Comparison of ENCODE assay signal across 8 mouse cellular contexts in the genomic region with DNA sequence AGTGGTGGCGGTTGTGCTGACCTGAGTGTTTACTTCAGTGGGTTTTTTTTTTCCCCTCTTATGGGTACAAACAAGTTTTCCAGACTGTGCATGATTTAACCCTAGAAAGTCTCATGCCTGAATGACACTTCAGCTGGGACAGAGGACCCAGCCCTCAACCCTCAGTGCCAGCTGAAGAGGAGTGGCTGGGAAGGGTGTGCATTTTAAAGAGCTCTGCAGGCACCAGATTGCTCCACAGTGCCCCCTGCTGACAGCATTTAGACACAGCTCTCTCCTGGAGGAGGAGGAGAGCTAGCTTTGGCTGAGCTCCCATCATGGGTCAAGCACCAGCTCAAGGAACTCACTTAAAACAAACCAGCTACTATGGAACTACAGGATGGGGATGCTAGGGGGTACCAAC. TPM values are rescaled to one million over a fixed set of nuclear protein-coding genes. Genes with fewer than 3 reads are reported as not detected.
DNase-seq lines count a peak whose midpoint lies in the region; ATAC-seq and TF ChIP-seq lines count a peak whose summit lies in the region.

No protein-coding gene starts in this region.

- peaks cover 99% of the 10 kb centered on the region for H3K4me1 ChIP-seq in embryonic facial prominence, embryonic 10.5 days
- H3K4me1 ChIP-seq in kidney, adult 2 months (ENCODE audit: control insufficient read depth, insufficient read depth, low read length) = peaks cover 31% of the 10 kb centered on the region
- H3K4me1 ChIP-seq in limb, embryonic 13.5 days = peaks cover 86% of the 10 kb centered on the region
- peaks cover 77% of the 10 kb centered on the region for H3K4me1 ChIP-seq in midbrain, embryonic 15.5 days

- peak; percentile 93 for TF ChIP-seq CTCF in kidney, adult 2 months (conservative IDR thresholded peaks at IDR 0.05; ENCODE audit: insufficient read depth, insufficient read length, low read depth, low read length)

- no peak for TF ChIP-seq POLR2A in kidney, adult 2 months (IDR thresholded peaks at IDR 0.05; ENCODE audit: low read depth, low read length)

- H3K4me2 ChIP-seq in limb, embryonic 13.5 days (replicated peaks) = peak overlapping the region; percentile 86
- H3K4me2 ChIP-seq in midbrain, embryonic 15.5 days = peak overlapping the region; percentile 77; the same call in 1 of the 2 replicates

- no peaks in the 10 kb centered on the region for H3K27me3 ChIP-seq in embryonic facial prominence, embryonic 10.5 days (replicated peaks; ENCODE audit: low read depth, poor library complexity, severe bottlenecking)
- no peaks in the 10 kb centered on the region for H3K27me3 ChIP-seq in kidney, adult 2 months (replicated peaks; ENCODE audit: control insufficient read depth, insufficient read depth, low read length)
- no peaks in the 10 kb centered on the region for H3K27me3 ChIP-seq in limb, embryonic 13.5 days
- H3K27me3 ChIP-seq in midbrain, embryonic 15.5 days (replicated peaks) = no peaks in the 10 kb centered on the region

- no peak overlapping the region for H3K9ac ChIP-seq in limb, embryonic 13.5 days
- H3K9ac ChIP-seq in midbrain, embryonic 15.5 days = no peak overlapping the region

- WGBS in embryonic facial prominence, embryonic 10.5 days = 42% methylated on average over 1 of the region's 1 CpGs
- 37% methylated on average over 1 of the region's 1 CpGs for WGBS in kidney, adult 2 months
- 21% methylated on average over 1 of the region's 1 CpGs for WGBS in limb, embryonic 13.5 days
- 53% methylated on average over 1 of the region's 1 CpGs for WGBS in midbrain, embryonic 15.5 days

- peak overlapping the region; percentile 81 for H3K4me3 ChIP-seq in embryonic facial prominence, embryonic 10.5 days
- no peak overlapping the region for H3K4me3 ChIP-seq in kidney, adult 2 months (ENCODE audit: insufficient read depth, low read depth, low read length)
- H3K4me3 ChIP-seq in limb, embryonic 13.5 days = peak overlapping the region; percentile 66
- H3K4me3 ChIP-seq in midbrain, embryonic 15.5 days = no peak overlapping the region

- ATAC-seq in granulocyte monocyte progenitor cell, adult 5-6 weeks (replicated peaks; ENCODE audit: poor library complexity, severe bottlenecking) = peak; percentile 56
- ATAC-seq in limb, embryonic 13.5 days (ENCODE audit: low FRiP score, low read depth) = peak; percentile 28; the same call in 1 of the 2 replicates
- ATAC-seq in midbrain, embryonic 15.5 days (replicated peaks) = 0 out of 2 replicates have a peak, but pooled peaks have one; percentile 7

- peak overlapping the region; percentile 72 for H3K27ac ChIP-seq in embryonic facial prominence, embryonic 10.5 days (replicated peaks)
- H3K27ac ChIP-seq in kidney, adult 2 months (ENCODE audit: insufficient read depth, low read depth, low read length) = peak overlapping the region; percentile 94
- peak overlapping the region; percentile 85 for H3K27ac ChIP-seq in limb, embryonic 13.5 days
- no peak overlapping the region for H3K27ac ChIP-seq in midbrain, embryonic 15.5 days

- H3K9me3 ChIP-seq in embryonic facial prominence, embryonic 10.5 days = no peaks in the 10 kb centered on the region
- no peaks in the 10 kb centered on the region for H3K9me3 ChIP-seq in limb, embryonic 13.5 days
- no peaks in the 10 kb centered on the region for H3K9me3 ChIP-seq in midbrain, embryonic 15.5 days

- peaks cover 9% of the 10 kb centered on the region; the same call in 1 of the 2 replicates for H3K36me3 ChIP-seq in embryonic facial prominence, embryonic 10.5 days (replicated peaks)
- H3K36me3 ChIP-seq in kidney, adult 2 months (ENCODE audit: control insufficient read depth, insufficient read depth, low read length) = no peaks in the 10 kb centered on the region
- H3K36me3 ChIP-seq in limb, embryonic 13.5 days = 0 out of 2 replicates have a peak, but pooled peaks cover 11% of the 10 kb centered on the region
- no peaks in the 10 kb centered on the region for H3K36me3 ChIP-seq in midbrain, embryonic 15.5 days (replicated peaks)

- DNase-seq in 3134 (ENCODE audit: extremely low read depth, insufficient read length, low spot score) = peak; percentile 60
- DNase-seq in adrenal gland, postnatal 14 days = peak; percentile 96
- DNase-seq in embryonic facial prominence, embryonic 10.5 days (ENCODE audit: low spot score) = peak; percentile 89
- peak; percentile 94 for DNase-seq in kidney, adult 2 months
- DNase-seq in spleen, adult 18-20 months = peak; percentile 77 to 90

RNA-seq across cellular contexts. Expression of a gene that starts 2.8 kb away (rescaled TPM):
- total RNA-seq in adrenal gland, postnatal 14 days (2021) = 64.8 and 65.8 TPM in 2 replicates
- polyA plus RNA-seq in embryonic facial prominence, embryonic 10.5 days (2016; fragmentation: Nextera tagmentation; extraction: Ambion mirVana) = 29.4 and 29.9 TPM in 2 replicates
- total RNA-seq in granulocyte monocyte progenitor cell, adult 5-6 weeks (2014; fragmentation: Nextera tagmentation) = 20.1 and 27.7 TPM in 2 replicates
- 11.1 and 12.5 TPM in 2 replicates for total RNA-seq in granulocyte monocyte progenitor cell, adult 5-6 weeks (2017)
- polyA plus RNA-seq in kidney, adult 2 months (2012; rRNA removed) = 29.3 and 31.1 TPM in 2 replicates
- polyA plus RNA-seq in limb, embryonic 13.5 days (2015; fragmentation: Nextera tagmentation; extraction: Ambion mirVana) = 25.4 and 26.4 TPM in 2 replicates
- polyA plus RNA-seq in midbrain, embryonic 15.5 days (2015; fragmentation: Nextera tagmentation; extraction: Ambion mirVana) = 15.4 and 15.7 TPM in 2 replicates

RNA-seq across cellular contexts. Expression of a gene that starts 41.6 kb away (rescaled TPM):
- total RNA-seq in adrenal gland, postnatal 14 days (2021) = 26.3 and 30.4 TPM in 2 replicates
- polyA plus RNA-seq in embryonic facial prominence, embryonic 10.5 days (2016; fragmentation: Nextera tagmentation; extraction: Ambion mirVana) = 71.0 and 72.1 TPM in 2 replicates
- 22.1 and 26.8 TPM in 2 replicates for total RNA-seq in granulocyte monocyte progenitor cell, adult 5-6 weeks (2014; fragmentation: Nextera tagmentation)
- total RNA-seq in granulocyte monocyte progenitor cell, adult 5-6 weeks (2017) = 51.4 and 61.2 TPM in 2 replicates
- 7.7 and 13.0 TPM in 2 replicates for polyA plus RNA-seq in kidney, adult 2 months (2012; rRNA removed)
- 76.0 and 78.3 TPM in 2 replicates for polyA plus RNA-seq in limb, embryonic 13.5 days (2015; fragmentation: Nextera tagmentation; extraction: Ambion mirVana)
- polyA plus RNA-seq in midbrain, embryonic 15.5 days (2015; fragmentation: Nextera tagmentation; extraction: Ambion mirVana) = 83.9 and 88.1 TPM in 2 replicates

RNA-seq across cellular contexts. Expression of a gene that starts 48.1 kb away (rescaled TPM):
- total RNA-seq in adrenal gland, postnatal 14 days (2021) = 33.6 and 35.8 TPM in 2 replicates
- 32.1 and 34.3 TPM in 2 replicates for polyA plus RNA-seq in embryonic facial prominence, embryonic 10.5 days (2016; fragmentation: Nextera tagmentation; extraction: Ambion mirVana)
- total RNA-seq in granulocyte monocyte progenitor cell, adult 5-6 weeks (2014; fragmentation: Nextera tagmentation) = 43.0 and 44.0 TPM in 2 replicates
- 36.1 and 40.2 TPM in 2 replicates for total RNA-seq in granulocyte monocyte progenitor cell, adult 5-6 weeks (2017)
- polyA plus RNA-seq in kidney, adult 2 months (2012; rRNA removed) = 15.7 and 17.9 TPM in 2 replicates
- 47.3 and 50.4 TPM in 2 replicates for polyA plus RNA-seq in limb, embryonic 13.5 days (2015; fragmentation: Nextera tagmentation; extraction: Ambion mirVana)
- polyA plus RNA-seq in midbrain, embryonic 15.5 days (2015; fragmentation: Nextera tagmentation; extraction: Ambion mirVana) = 36.1 and 38.7 TPM in 2 replicates

Comparison
In these comparisons a context has a peak if more than half of its experiments do, and no peak if none do; other contexts are left out.
1. H3K4me3 ChIP-seq: peak in embryonic facial prominence, embryonic 10.5 days (single experiment) and limb, embryonic 13.5 days (single experiment); none in kidney, adult 2 months (single experiment) and midbrain, embryonic 15.5 days (single experiment).
2. Peak in every context shown above with its lines, with median percentiles within 50 percentile points of each other: DNase-seq and ATAC-seq.